Mouse (Mus musculus) spleen, adult 2 months (tissue): ENCODE data around the gene Dnpep. TPM values are rescaled to one million over a fixed set of nuclear protein-coding genes. Genes with fewer than 3 reads are reported as not detected.

Experiments used
- DNase-seq, 2 experiments: peaks; one replicate each; pipeline versions ENCODE4 v3.0.0 to v3.0.0-alpha.2; 2012 to 2021; ENCODE audit warnings: low spot score in 2 of 2, low read depth in 1 of 2
- H3K27ac ChIP-seq: fragments of 200-500 bp; 2 replicates; pipeline ENCODE4 v1.5.1; 2012; ENCODE audit warnings: low read length, inconsistent platforms; ENCODE audit not compliant: insufficient read depth
- H3K27me3 ChIP-seq: fragments of 200-500 bp; 2 replicates; pipeline ENCODE4 v1.6.1; 2012; ENCODE audit warnings: mild to moderate bottlenecking, moderate library complexity, low read length, inconsistent platforms; ENCODE audit not compliant: control insufficient read depth, insufficient read depth
- H3K36me3 ChIP-seq: fragments of 200-500 bp; 2 replicates; pipeline ENCODE4 v1.6.1; 2012; ENCODE audit warnings: mild to moderate bottlenecking, low read length, inconsistent platforms; ENCODE audit not compliant: control insufficient read depth, insufficient read depth
- H3K4me1 ChIP-seq: fragments of 200-500 bp; 2 replicates; pipeline ENCODE4 v1.6.1; 2011; ENCODE audit warnings: inconsistent platforms; ENCODE audit not compliant: control insufficient read depth, insufficient read depth, insufficient read length
- H3K4me3 ChIP-seq: fragments of 200-500 bp; 2 replicates; pipeline ENCODE4 v1.5.1; 2011; ENCODE audit warnings: mild to moderate bottlenecking, inconsistent platforms; ENCODE audit not compliant: insufficient read depth, insufficient read length; ENCODE audit errors: extremely low read depth
- CTCF ChIP-seq: fragments of 200-500 bp; IDR thresholded peaks from 2 replicates; pipeline ENCODE4 v1.5.1; 2011; ENCODE audit warnings: mild to moderate bottlenecking, inconsistent platforms; ENCODE audit not compliant: insufficient read depth, insufficient read length, insufficient replicate concordance; ENCODE audit errors: extremely low read depth
- POLR2A ChIP-seq: fragments of 200-500 bp; IDR thresholded peaks from 2 replicates; pipeline ENCODE4 v1.6.1; 2011; ENCODE audit warnings: low read depth, low read length, inconsistent platforms
- WGBS: fragments of 180-500 bp; shearing (Covaris S2); methylation state at CpG from one replicate; pipeline ENCODE4 v1.1.7; 2018; 5-methylcytosine and 5-hydroxymethylcytosine counted together
- polyA plus RNA-seq: library from polyadenylated mRNA; depleted of rRNA; stranded (reverse); fragments of >200 nt; gene quantifications from 2 replicates; pipeline ENCODE4 v1.2.3, GENCODE M21; 2012

Dnpep gene
- polyA plus RNA-seq, 1 experiment = 76.1 TPM

DNA sequence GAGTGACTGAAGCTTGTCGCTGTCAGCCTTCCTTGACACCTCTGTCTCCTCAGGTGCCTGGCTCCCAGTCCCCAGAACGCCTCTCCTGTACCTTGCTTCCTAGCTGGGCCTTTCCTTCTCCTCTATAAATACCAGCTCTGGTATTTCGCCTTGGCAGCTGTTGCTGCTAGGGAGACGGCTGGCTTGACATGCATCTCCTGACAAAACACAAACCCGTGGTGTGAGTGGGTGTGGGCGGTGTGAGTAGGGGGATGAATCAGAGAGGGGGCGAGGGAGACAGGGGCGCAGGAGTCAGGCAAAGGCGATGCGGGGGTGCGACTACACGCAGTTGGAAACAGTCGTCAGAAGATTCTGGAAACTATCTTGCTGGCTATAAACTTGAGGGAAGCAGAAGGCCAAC, 41.6 kb upstream of the Dnpep start:
- Histone ChIP-seq H3K27ac (no peak overlapping the region; the same call in 1 of the 2 replicates), H3K36me3 (no peaks in the 10 kb centered on the region), H3K27me3 (peaks cover 7% of the 10 kb centered on the region), H3K4me1 (no peaks in the 10 kb centered on the region), H3K4me3 (no peak overlapping the region)
- no peak for DNase-seq
- TF ChIP-seq POLR2A (no peak), CTCF (no peak)
- WGBS = 78% methylated on average over 13 of the region's 13 CpGs

DNA sequence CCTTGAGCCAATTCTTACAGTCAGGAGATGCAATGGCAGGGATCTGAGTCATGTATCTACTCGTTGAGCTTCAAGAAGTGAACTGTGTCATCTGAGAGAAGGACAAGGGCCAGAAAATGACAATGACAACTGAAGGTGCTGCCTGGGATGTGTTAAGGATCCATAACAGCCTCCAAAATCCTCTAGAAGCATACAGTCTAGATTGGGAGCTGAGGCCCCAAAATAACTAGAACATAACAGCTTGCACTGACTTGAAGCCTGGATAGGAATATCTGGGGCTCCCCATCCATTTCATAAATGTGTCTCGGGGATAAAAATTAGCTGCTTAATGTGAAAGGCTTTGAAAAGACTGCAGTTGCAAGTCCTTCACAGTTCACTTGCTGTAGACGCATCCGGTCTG, 40.2 kb upstream of the Dnpep start:
- peaks cover 7% of the 10 kb centered on the region for H3K27me3 ChIP-seq
- no peaks in the 10 kb centered on the region for H3K36me3 ChIP-seq
- H3K27ac ChIP-seq = no peak overlapping the region
- H3K4me1 ChIP-seq = no peaks in the 10 kb centered on the region
- 85% methylated on average over 4 of the region's 4 CpGs for WGBS
- no peak overlapping the region for H3K4me3 ChIP-seq
- DNase-seq = no peak
- TF ChIP-seq CTCF (no peak), POLR2A (no peak)

DNA sequence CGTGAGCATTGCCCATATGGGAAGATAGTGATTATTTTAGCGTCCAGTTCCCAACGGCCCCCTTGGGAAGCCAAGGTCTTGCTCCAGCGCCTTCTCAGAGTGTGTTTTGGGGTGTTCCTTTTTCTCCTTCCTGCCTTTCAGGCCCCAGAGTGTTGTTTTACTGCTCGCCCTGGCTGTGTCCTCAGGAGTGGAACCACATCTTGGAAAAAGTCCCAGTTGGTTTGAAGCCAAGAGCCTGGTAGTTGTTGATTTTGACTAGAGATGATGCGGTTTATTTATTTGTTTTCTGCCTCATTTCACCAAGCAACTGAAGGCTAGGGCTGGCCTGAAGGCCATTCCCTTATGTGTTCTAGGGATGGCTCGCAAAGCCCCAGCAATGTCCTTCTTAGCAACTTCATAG, 39.5 kb upstream of the Dnpep start:
- TF ChIP-seq POLR2A (no peak), CTCF (no peak)
- 63% methylated on average over 7 of the region's 7 CpGs for WGBS
- Histone ChIP-seq H3K27me3 (peaks cover 7% of the 10 kb centered on the region), H3K27ac (no peak overlapping the region; the same call in 1 of the 2 replicates), H3K4me1 (no peaks in the 10 kb centered on the region), H3K36me3 (no peaks in the 10 kb centered on the region), H3K4me3 (no peak overlapping the region)
- no peak for DNase-seq

DNA sequence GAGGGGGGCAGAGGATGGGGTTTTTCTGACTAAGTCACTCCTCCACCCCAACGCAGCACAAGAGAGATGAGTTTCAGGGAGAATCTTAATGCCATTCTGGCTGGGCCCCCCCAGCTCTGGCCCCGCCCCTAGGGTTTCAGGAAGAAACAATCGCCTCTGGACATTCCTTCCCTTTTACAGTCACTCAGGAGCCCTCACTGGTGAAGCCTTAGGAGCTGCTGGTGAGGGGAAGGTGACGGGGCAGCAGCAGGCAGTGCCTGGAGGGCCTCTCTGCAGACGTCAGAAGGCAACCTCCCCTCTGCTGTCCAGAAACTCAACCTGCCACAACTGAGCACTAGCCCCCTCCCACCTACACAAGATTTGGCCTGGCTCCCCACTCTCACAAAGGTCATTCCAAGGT, 31.5 kb upstream of the Dnpep start:
- TF ChIP-seq POLR2A (no peak), CTCF (no peak)
- no peak overlapping the region for H3K27ac ChIP-seq
- H3K36me3 ChIP-seq = no peaks in the 10 kb centered on the region
- DNase-seq = no peak
- no peaks in the 10 kb centered on the region for H3K27me3 ChIP-seq
- 59% methylated on average over 5 of the region's 5 CpGs for WGBS
- no peaks in the 10 kb centered on the region for H3K4me1 ChIP-seq
- no peak overlapping the region for H3K4me3 ChIP-seq

DNA sequence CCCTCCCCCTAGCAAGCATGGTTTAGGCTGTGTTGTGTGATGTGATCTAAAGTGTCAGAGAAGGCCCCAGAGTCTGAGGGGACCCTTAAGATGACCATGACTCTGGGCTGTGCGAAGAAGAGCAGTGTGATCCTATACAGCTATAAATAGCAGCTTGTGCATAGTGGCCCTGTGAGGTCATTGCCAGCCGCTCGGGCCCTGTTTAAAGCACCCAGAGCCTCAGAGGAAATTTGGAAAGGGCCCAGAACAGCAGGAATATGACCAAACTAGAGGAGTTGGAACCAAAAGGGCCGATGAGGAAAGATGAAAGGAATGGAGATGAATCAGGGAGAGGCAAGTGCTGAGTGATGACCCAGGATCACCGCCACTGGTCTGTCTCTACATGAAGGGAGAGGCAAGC, 29.5 kb upstream of the Dnpep start:
- 82% methylated on average over 5 of the region's 5 CpGs for WGBS

DNA sequence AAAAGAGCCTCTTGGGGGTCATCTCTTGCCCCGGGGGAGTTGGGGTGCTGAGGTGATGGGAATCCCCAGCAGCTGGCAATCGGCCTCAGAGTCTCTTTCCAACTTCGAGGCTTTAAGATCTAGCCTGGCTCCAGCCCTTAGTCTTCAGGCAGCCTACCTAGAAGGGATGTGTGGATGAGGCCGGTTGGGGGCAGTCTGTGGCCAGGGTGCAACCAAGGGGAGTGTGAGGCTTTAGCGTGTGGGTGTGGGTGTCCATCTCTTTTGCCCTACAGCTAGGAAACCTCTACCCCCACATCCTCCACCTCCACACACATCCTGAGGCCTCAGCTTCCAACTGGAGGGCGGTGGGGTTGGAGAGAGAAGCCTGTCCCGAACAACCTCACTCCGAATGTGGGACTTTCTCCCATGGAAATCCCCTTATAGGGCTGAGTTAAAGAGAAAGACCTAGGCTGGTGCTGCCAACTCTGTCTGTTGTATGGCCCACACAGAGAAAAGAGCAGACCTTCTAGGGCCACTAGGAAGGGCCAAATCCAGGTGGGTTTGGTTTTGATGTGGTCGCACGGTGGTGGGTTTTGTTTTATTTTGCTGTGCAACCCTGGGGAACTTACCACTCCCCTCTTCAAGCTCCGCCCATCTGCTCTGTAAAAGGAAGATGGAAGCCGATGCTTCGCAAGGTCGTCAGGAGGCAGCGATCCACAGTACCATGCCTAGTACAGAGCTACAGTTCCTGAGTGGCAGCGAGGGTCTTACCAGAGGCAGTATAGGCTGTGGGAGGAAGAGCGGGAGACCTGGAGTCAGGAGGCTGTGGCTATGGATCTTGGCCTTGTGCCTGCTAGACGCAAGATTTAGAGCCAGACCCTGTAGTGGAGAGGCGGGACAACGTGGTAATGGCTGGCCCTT, 27.5 kb upstream of the Dnpep start:
- Histone ChIP-seq H3K27ac (peak overlapping the region; percentile 41), H3K27me3 (no peaks in the 10 kb centered on the region), H3K36me3 (no peaks in the 10 kb centered on the region), H3K4me1 (no peaks in the 10 kb centered on the region), H3K4me3 (no peak overlapping the region)
- 66% methylated on average over 20 of the region's 20 CpGs for WGBS
- no peak for TF ChIP-seq CTCF
- TF ChIP-seq POLR2A = no peak
- no peak for DNase-seq

More for the DNA sequence above, 29.5 kb upstream of the Dnpep start:
- no peak for DNase-seq
- Histone ChIP-seq H3K4me1 (no peaks in the 10 kb centered on the region), H3K27me3 (no peaks in the 10 kb centered on the region), H3K4me3 (no peak overlapping the region), H3K36me3 (no peaks in the 10 kb centered on the region), H3K27ac (no peak overlapping the region)
- no peak for TF ChIP-seq POLR2A
